Mouse (Mus musculus) limb, embryonic 14.5 days (tissue): Measurements from ENCODE around the gene Cdiptos. TPM values are rescaled to one million over a fixed set of nuclear protein-coding genes. Genes with fewer than 3 reads are reported as not detected.
A peak's percentile ranks its signal among the peaks of the same experiment; 100 is the strongest.

Source experiments
- ATAC-seq: fragments of 200-750 bp; cut with Nextera tagmentation; 2 replicates; pipeline ENCODE4 v1.8.0; 2017; ENCODE audit warnings: low read depth, moderate number of reproducible peaks, moderate TSS enrichment; ENCODE audit not compliant: low FRiP score
- DNase-seq: peaks from one replicate; pipeline ENCODE4 v3.0.0-alpha.2; 2015; ENCODE audit warnings: low spot score
- H3K27ac ChIP-seq: fragments of 300-500 bp; sonication (generic); replicated peaks from 2 replicates; pipeline ENCODE4 v1.5.1; 2014; ENCODE audit warnings: low read depth, mild to moderate bottlenecking, low read length, moderate library complexity, mixed read lengths
- H3K27me3 ChIP-seq: fragments of 300-500 bp; sonication (generic); 2 replicates; pipeline ENCODE4 v1.6.1; 2014; ENCODE audit warnings: low read length, mixed read lengths; ENCODE audit not compliant: control insufficient read depth, insufficient read depth
- H3K36me3 ChIP-seq: fragments of 300-500 bp; sonication (generic); 2 replicates; pipeline ENCODE4 v1.6.1; 2014; ENCODE audit warnings: mild to moderate bottlenecking, low read length, moderate library complexity, mixed read lengths; ENCODE audit not compliant: control insufficient read depth, insufficient read depth
- H3K4me1 ChIP-seq: fragments of 300-500 bp; sonication (generic); 2 replicates; pipeline ENCODE4 v1.6.1; 2014; ENCODE audit warnings: antibody characterized with exemption, low read length, mixed read lengths; ENCODE audit not compliant: control insufficient read depth, insufficient read depth
- H3K4me2 ChIP-seq: fragments of 300-500 bp; sonication (generic); replicated peaks from 2 replicates; pipeline ENCODE4 v1.6.1; 2014; ENCODE audit warnings: low read depth, mild to moderate bottlenecking, low read length, moderate library complexity; ENCODE audit not compliant: severe bottlenecking
- H3K4me3 ChIP-seq: fragments of 300-500 bp; sonication (generic); replicated peaks from 2 replicates; pipeline ENCODE4 v1.5.1; 2014; ENCODE audit warnings: low read length
- H3K9ac ChIP-seq: fragments of 300-500 bp; sonication (generic); 2 replicates; pipeline ENCODE4 v1.6.1; 2014; ENCODE audit warnings: mild to moderate bottlenecking, low read depth, low read length, moderate library complexity; ENCODE audit not compliant: severe bottlenecking
- H3K9me3 ChIP-seq: fragments of 300-500 bp; sonication (generic); 2 replicates; pipeline ENCODE4 v1.6.1; 2016; ENCODE audit warnings: low read length; ENCODE audit not compliant: control insufficient read depth
- POLR2A ChIP-seq: fragments of 200-500 bp; IDR thresholded peaks from 2 replicates; pipeline ENCODE4 v1.8.0; 2012; ENCODE audit warnings: inconsistent platforms, mild to moderate bottlenecking, moderate library complexity, borderline replicate concordance; ENCODE audit not compliant: insufficient read depth, insufficient read length; ENCODE audit errors: extremely low read depth
- WGBS: fragments of 180-500 bp; shearing (Covaris S2); extraction: QIAGEN DNeasy Blood & Tissue Kit; methylation state at CpG from one replicate; pipeline ENCODE4 v1.1.7; 2014; 5-methylcytosine and 5-hydroxymethylcytosine counted together
- polyA plus RNA-seq, 2 experiments: library from polyadenylated mRNA; depleted of rRNA in 1 of 2; stranded (reverse) in 1 of 2; unstranded in 1 of 2; fragments of >200 nt; fragmentation: Nextera tagmentation in 1 of 2; extraction: Ambion mirVana in 1 of 2; gene quantifications; 2 replicates each; pipeline versions ENCODE4 v1.2.1 to v1.2.3; 2012 to 2014

The Cdiptos gene
- polyA plus RNA-seq, 2 experiments = 1.2 to 1.9 TPM

DNA sequence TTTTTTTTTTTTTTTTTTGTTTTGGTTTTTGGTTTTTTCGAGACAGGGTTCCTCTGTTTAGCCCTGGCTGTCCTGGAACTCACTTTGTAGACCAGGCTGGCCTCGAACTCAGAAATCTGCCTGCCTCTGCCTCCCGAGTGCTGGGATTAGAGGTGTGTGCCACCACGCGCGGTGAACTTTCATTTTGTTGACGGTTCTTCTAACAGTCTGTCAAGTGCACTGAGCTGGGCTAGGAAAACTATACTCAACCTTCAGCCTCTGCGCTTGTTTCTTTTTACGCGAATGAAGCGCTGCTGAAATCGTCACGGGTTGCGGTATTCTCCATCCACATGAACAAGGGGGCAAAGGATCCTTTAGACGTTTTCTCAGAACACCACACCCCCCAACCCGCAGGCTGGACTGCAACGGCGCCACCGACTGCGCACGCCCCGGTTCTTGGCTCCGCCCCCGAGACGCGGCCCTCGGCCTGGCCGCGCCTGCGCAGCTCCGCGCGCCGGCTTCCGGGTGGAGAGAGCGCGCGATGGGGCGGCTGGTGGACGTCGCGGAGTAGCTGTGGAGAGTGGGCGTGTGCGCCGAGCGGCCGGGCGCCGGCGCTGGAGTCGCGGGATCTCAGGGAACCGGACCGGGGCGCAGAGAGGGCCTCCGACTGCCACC is 47.4 kb downstream of the Cdiptos start, which contains the start of gene Kctd13:
Gene Kctd13 (plus strand): TSS at position 496 of the 654 bp plus-strand sequence.
- H3K9me3 ChIP-seq = no peaks in the 10 kb centered on the region
- H3K27ac ChIP-seq = peak within 1 kb of the TSS; percentile 68; the same call in 1 of the 2 replicates
- TF ChIP-seq POLR2A = peak; percentile 89; the same call in 1 of the 2 replicates
- H3K36me3 ChIP-seq = peaks cover 13% of the 10 kb centered on the region
- H3K9ac ChIP-seq = peak within 1 kb of the TSS; percentile 81
- ATAC-seq = peak; percentile 97
- peak; percentile 91 for DNase-seq
- 3% methylated on average over 48 of the region's 56 CpGs for WGBS
- H3K27me3 ChIP-seq = no peaks in the 10 kb centered on the region
- H3K4me3 ChIP-seq = peak within 1 kb of the TSS; percentile 85
- peak within 1 kb of the TSS; percentile 91 for H3K4me2 ChIP-seq
- peaks cover 9% of the 10 kb centered on the region for H3K4me1 ChIP-seq

GRCm38 (mm10) chr7:126926299-126926698 is 49.6 kb downstream of the Cdiptos start:
- ATAC-seq (no peak), DNase-seq (no peak)
- H3K9ac ChIP-seq = no peak overlapping the region
- H3K27me3 ChIP-seq = no peaks in the 10 kb centered on the region
- H3K4me1 ChIP-seq = peaks cover 9% of the 10 kb centered on the region
- H3K36me3 ChIP-seq = peaks cover 7% of the 10 kb centered on the region
- no peaks in the 10 kb centered on the region for H3K9me3 ChIP-seq
- no peak overlapping the region for H3K27ac ChIP-seq
- no peak overlapping the region for H3K4me2 ChIP-seq
- WGBS = 18% methylated on average over 3 of the region's 3 CpGs
- H3K4me3 ChIP-seq = no peak overlapping the region
- no peak for TF ChIP-seq POLR2A

DNA sequence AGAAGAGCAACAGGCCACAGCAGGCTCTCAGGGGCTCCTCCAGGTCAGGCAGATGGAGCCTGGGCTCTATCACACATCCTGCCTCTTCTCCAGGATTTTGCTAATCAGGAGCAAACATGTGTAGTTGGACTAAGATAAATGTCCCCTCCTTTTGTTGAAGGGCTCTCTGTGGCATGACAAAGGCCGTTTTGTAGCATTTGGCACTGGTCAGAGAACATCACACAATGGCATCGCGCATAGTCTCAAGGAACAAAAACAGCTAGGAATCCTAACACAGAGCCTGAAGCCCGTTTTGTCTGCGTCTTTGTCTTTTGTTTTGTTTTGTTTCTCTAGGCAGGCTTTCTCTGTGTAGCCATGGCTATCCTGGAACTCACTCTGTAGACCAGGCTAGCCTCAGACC is 51.9 kb downstream of the Cdiptos start:
- Histone ChIP-seq H3K27me3 (no peaks in the 10 kb centered on the region), H3K27ac (no peak overlapping the region), H3K4me1 (no peaks in the 10 kb centered on the region), H3K4me2 (no peak overlapping the region), H3K9me3 (no peaks in the 10 kb centered on the region), H3K4me3 (no peak overlapping the region), H3K36me3 (no peaks in the 10 kb centered on the region), H3K9ac (no peak overlapping the region)
- WGBS = 79% methylated on average over 5 of the region's 5 CpGs
- TF ChIP-seq POLR2A = no peak
- ATAC-seq (no peak), DNase-seq (no peak)

- H3K27ac ChIP-seq = peak within 1 kb of the TSS; percentile 6; the same call in 1 of the 2 replicates
- H3K9me3 ChIP-seq = no peaks in the 10 kb centered on the region
- no peak for TF ChIP-seq POLR2A
- 0 out of 2 replicates have a peak within 1 kb of the TSS, but pooled peaks have one; percentile 6 for H3K9ac ChIP-seq
- H3K4me2 ChIP-seq = no peak within 1 kb of the TSS
- DNase-seq = peak; percentile 81
- no peaks in the 10 kb centered on the region for H3K27me3 ChIP-seq
- H3K4me1 ChIP-seq = no peaks in the 10 kb centered on the region
- 40% methylated on average over 5 of the region's 5 CpGs for WGBS
- peak; percentile 78 for ATAC-seq
- H3K4me3 ChIP-seq = no peak within 1 kb of the TSS
- H3K36me3 ChIP-seq = no peaks in the 10 kb centered on the region
Observed at GRCm38 (mm10) chr7:126922624-126923060, 53.3 kb downstream of the Cdiptos start, which contains the start of gene Tmem219. Gene Tmem219 (minus strand): TSS chr7:126922917.

Other genes with a start within 250 kb of the Cdiptos start
- gene Mapk3, start 216.5 kb downstream of the Cdiptos start, polyA plus RNA-seq (2012; rRNA removed) = 134 and 151 TPM in 2 replicates
- 51.0 and 52.4 TPM in 2 replicates for gene Mapk3, start 216.5 kb downstream of the Cdiptos start, polyA plus RNA-seq (2014; fragmentation: Nextera tagmentation; extraction: Ambion mirVana)
- gene Gdpd3, start 209.8 kb downstream of the Cdiptos start, polyA plus RNA-seq (2012; rRNA removed) = 13.6 and 15.0 TPM in 2 replicates
- 3.2 and 4.3 TPM in 2 replicates for gene Gdpd3, start 209.8 kb downstream of the Cdiptos start, polyA plus RNA-seq (2014; fragmentation: Nextera tagmentation; extraction: Ambion mirVana)
- 144 and 202 TPM in 2 replicates for gene Ypel3, start 199.1 kb downstream of the Cdiptos start, polyA plus RNA-seq (2012; rRNA removed)
- gene Ypel3, start 199.1 kb downstream of the Cdiptos start, polyA plus RNA-seq (2014; fragmentation: Nextera tagmentation; extraction: Ambion mirVana) = 131 and 151 TPM in 2 replicates
- 2.0 and 2.7 TPM in 2 replicates for gene Tbx6, start 194.6 kb downstream of the Cdiptos start, polyA plus RNA-seq (2012; rRNA removed)
- 0.29 and 0.41 TPM in 2 replicates for gene Tbx6, start 194.6 kb downstream of the Cdiptos start, polyA plus RNA-seq (2014; fragmentation: Nextera tagmentation; extraction: Ambion mirVana)
- 238 and 252 TPM in 2 replicates for gene Ppp4c, start 183.6 kb downstream of the Cdiptos start, polyA plus RNA-seq (2012; rRNA removed)
- gene Ppp4c, start 183.6 kb downstream of the Cdiptos start, polyA plus RNA-seq (2014; fragmentation: Nextera tagmentation; extraction: Ambion mirVana) = 268 and 269 TPM in 2 replicates
- 1.6 and 2.0 TPM in 2 replicates for gene Fam57b, start 178.4 kb downstream of the Cdiptos start, polyA plus RNA-seq (2012; rRNA removed)
- 0.21 and 0.44 TPM in 2 replicates for gene Fam57b, start 178.4 kb downstream of the Cdiptos start, polyA plus RNA-seq (2014; fragmentation: Nextera tagmentation; extraction: Ambion mirVana)
- gene 4930451I11Rik, start 144.5 kb downstream of the Cdiptos start, polyA plus RNA-seq (2012; rRNA removed) = not detected in 2 replicates
- not detected in 2 replicates for gene 4930451I11Rik, start 144.5 kb downstream of the Cdiptos start, polyA plus RNA-seq (2014; fragmentation: Nextera tagmentation; extraction: Ambion mirVana)
- gene Doc2a, start 128.7 kb downstream of the Cdiptos start, polyA plus RNA-seq (2012; rRNA removed) = 1.3 and 2.8 TPM in 2 replicates
- gene Doc2a, start 128.7 kb downstream of the Cdiptos start, polyA plus RNA-seq (2014; fragmentation: Nextera tagmentation; extraction: Ambion mirVana) = 0.76 and 0.92 TPM in 2 replicates
- gene Hirip3, start 114.1 kb downstream of the Cdiptos start, polyA plus RNA-seq (2012; rRNA removed) = 55.1 and 120 TPM in 2 replicates
- 15.2 and 16.1 TPM in 2 replicates for gene Hirip3, start 114.1 kb downstream of the Cdiptos start, polyA plus RNA-seq (2014; fragmentation: Nextera tagmentation; extraction: Ambion mirVana)
- gene Ino80e, start 113.7 kb downstream of the Cdiptos start, polyA plus RNA-seq (2012; rRNA removed) = 84.3 and 89.8 TPM in 2 replicates
- 86.7 TPM in 2 replicates for gene Ino80e, start 113.7 kb downstream of the Cdiptos start, polyA plus RNA-seq (2014; fragmentation: Nextera tagmentation; extraction: Ambion mirVana)
- gene Taok2, start 91.4 kb downstream of the Cdiptos start, polyA plus RNA-seq (2012; rRNA removed) = 106 and 121 TPM in 2 replicates
- gene Taok2, start 91.4 kb downstream of the Cdiptos start, polyA plus RNA-seq (2014; fragmentation: Nextera tagmentation; extraction: Ambion mirVana) = 28.5 and 37.1 TPM in 2 replicates
- 33.2 and 41.6 TPM in 2 replicates for gene Tmem219, start 53.2 kb downstream of the Cdiptos start, polyA plus RNA-seq (2012; rRNA removed)
- gene Tmem219, start 53.2 kb downstream of the Cdiptos start, polyA plus RNA-seq (2014; fragmentation: Nextera tagmentation; extraction: Ambion mirVana) = 31.0 and 33.8 TPM in 2 replicates
- gene Kctd13, start 47.2 kb downstream of the Cdiptos start, polyA plus RNA-seq (2012; rRNA removed) = 21.4 and 24.4 TPM in 2 replicates
- gene Kctd13, start 47.2 kb downstream of the Cdiptos start, polyA plus RNA-seq (2014; fragmentation: Nextera tagmentation; extraction: Ambion mirVana) = 14.2 and 16.6 TPM in 2 replicates
- gene Asphd1, start 26.5 kb downstream of the Cdiptos start, polyA plus RNA-seq (2012; rRNA removed) = 0.26 and 1.4 TPM in 2 replicates
- 0.12 and 0.15 TPM in 2 replicates for gene Asphd1, start 26.5 kb downstream of the Cdiptos start, polyA plus RNA-seq (2014; fragmentation: Nextera tagmentation; extraction: Ambion mirVana)
- gene Sez6l2, start 25.5 kb downstream of the Cdiptos start, polyA plus RNA-seq (2012; rRNA removed) = 2.5 and 3.2 TPM in 2 replicates
- 0.90 and 1.6 TPM in 2 replicates for gene Sez6l2, start 25.5 kb downstream of the Cdiptos start, polyA plus RNA-seq (2014; fragmentation: Nextera tagmentation; extraction: Ambion mirVana)
- 123 and 172 TPM in 2 replicates for gene Cdipt, start 184 bp downstream of the Cdiptos start, polyA plus RNA-seq (2012; rRNA removed)
- gene Cdipt, start 184 bp downstream of the Cdiptos start, polyA plus RNA-seq (2014; fragmentation: Nextera tagmentation; extraction: Ambion mirVana) = 84.8 and 94.0 TPM in 2 replicates
- gene Mvp, start 38.5 kb upstream of the Cdiptos start, polyA plus RNA-seq (2012; rRNA removed) = 7.9 and 8.0 TPM in 2 replicates
- gene Mvp, start 38.5 kb upstream of the Cdiptos start, polyA plus RNA-seq (2014; fragmentation: Nextera tagmentation; extraction: Ambion mirVana) = 7.3 and 7.9 TPM in 2 replicates
- gene Pagr1b, start 40.4 kb upstream of the Cdiptos start, polyA plus RNA-seq (2012; rRNA removed) = 3.2 and 4.3 TPM in 2 replicates
- 0.61 TPM in 1 of 2 replicates, not detected in the other for gene Pagr1b, start 40.4 kb upstream of the Cdiptos start, polyA plus RNA-seq (2014; fragmentation: Nextera tagmentation; extraction: Ambion mirVana)
- gene Pagr1a, start 41.3 kb upstream of the Cdiptos start, polyA plus RNA-seq (2012; rRNA removed) = 27.0 and 31.9 TPM in 2 replicates
- 47.6 and 63.6 TPM in 2 replicates for gene Pagr1a, start 41.3 kb upstream of the Cdiptos start, polyA plus RNA-seq (2014; fragmentation: Nextera tagmentation; extraction: Ambion mirVana)
- 111 and 143 TPM in 2 replicates for gene Gm42742, start 45.0 kb upstream of the Cdiptos start, polyA plus RNA-seq (2012; rRNA removed)
- gene Gm42742, start 45.0 kb upstream of the Cdiptos start, polyA plus RNA-seq (2014; fragmentation: Nextera tagmentation; extraction: Ambion mirVana) = 26.8 and 37.7 TPM in 2 replicates
- 74.6 and 130 TPM in 2 replicates for gene Prrt2, start 45.1 kb upstream of the Cdiptos start, polyA plus RNA-seq (2012; rRNA removed)
- gene Prrt2, start 45.1 kb upstream of the Cdiptos start, polyA plus RNA-seq (2014; fragmentation: Nextera tagmentation; extraction: Ambion mirVana) = 21.2 and 21.3 TPM in 2 replicates
- 298 and 365 TPM in 2 replicates for gene Maz, start 50.9 kb upstream of the Cdiptos start, polyA plus RNA-seq (2012; rRNA removed)
- gene Maz, start 50.9 kb upstream of the Cdiptos start, polyA plus RNA-seq (2014; fragmentation: Nextera tagmentation; extraction: Ambion mirVana) = 66.7 and 81.4 TPM in 2 replicates
- 57.4 and 68.4 TPM in 2 replicates for gene Kif22, start 66.4 kb upstream of the Cdiptos start, polyA plus RNA-seq (2012; rRNA removed)
- gene Kif22, start 66.4 kb upstream of the Cdiptos start, polyA plus RNA-seq (2014; fragmentation: Nextera tagmentation; extraction: Ambion mirVana) = 87.2 and 92.8 TPM in 2 replicates
- 0.45 TPM in 1 of 2 replicates, not detected in the other for gene Zg16, start 111.2 kb upstream of the Cdiptos start, polyA plus RNA-seq (2012; rRNA removed)
- not detected in 2 replicates for gene Zg16, start 111.2 kb upstream of the Cdiptos start, polyA plus RNA-seq (2014; fragmentation: Nextera tagmentation; extraction: Ambion mirVana)
- 5.6 and 7.1 TPM in 2 replicates for gene AI467606, start 115.3 kb upstream of the Cdiptos start, polyA plus RNA-seq (2012; rRNA removed)
- gene AI467606, start 115.3 kb upstream of the Cdiptos start, polyA plus RNA-seq (2014; fragmentation: Nextera tagmentation; extraction: Ambion mirVana) = 4.9 and 5.3 TPM in 2 replicates
- 6.0 and 6.5 TPM in 2 replicates for gene Qprt, start 146.1 kb upstream of the Cdiptos start, polyA plus RNA-seq (2012; rRNA removed)
- 3.9 and 4.3 TPM in 2 replicates for gene Qprt, start 146.1 kb upstream of the Cdiptos start, polyA plus RNA-seq (2014; fragmentation: Nextera tagmentation; extraction: Ambion mirVana)
- 0.73 and 0.87 TPM in 2 replicates for gene Spn, start 161.7 kb upstream of the Cdiptos start, polyA plus RNA-seq (2012; rRNA removed)
- gene Spn, start 161.7 kb upstream of the Cdiptos start, polyA plus RNA-seq (2014; fragmentation: Nextera tagmentation; extraction: Ambion mirVana) = 0.37 and 0.44 TPM in 2 replicates
- gene Cd2bp2, start 220.0 kb upstream of the Cdiptos start, polyA plus RNA-seq (2012; rRNA removed) = 84.2 and 110 TPM in 2 replicates
- 54.2 and 61.0 TPM in 2 replicates for gene Cd2bp2, start 220.0 kb upstream of the Cdiptos start, polyA plus RNA-seq (2014; fragmentation: Nextera tagmentation; extraction: Ambion mirVana)
- gene Tbc1d10b, start 232.4 kb upstream of the Cdiptos start, polyA plus RNA-seq (2012; rRNA removed) = 40.8 and 46.8 TPM in 2 replicates
- 27.1 and 29.3 TPM in 2 replicates for gene Tbc1d10b, start 232.4 kb upstream of the Cdiptos start, polyA plus RNA-seq (2014; fragmentation: Nextera tagmentation; extraction: Ambion mirVana)
- 555 and 1,104 TPM in 2 replicates for gene Mylpf, start 232.8 kb upstream of the Cdiptos start, polyA plus RNA-seq (2012; rRNA removed)
- 413 and 609 TPM in 2 replicates for gene Mylpf, start 232.8 kb upstream of the Cdiptos start, polyA plus RNA-seq (2014; fragmentation: Nextera tagmentation; extraction: Ambion mirVana)